Mouse (Mus musculus): Measurements from ENCODE around the gene Traf1. TPM values are rescaled to one million over a fixed set of nuclear protein-coding genes. Genes with fewer than 3 reads are reported as not detected.

The Traf1 gene
- 4.4 and 5.1 TPM in 2 replicates for polyA plus RNA-seq (2015; fragmentation: Nextera tagmentation; extraction: Ambion mirVana)

DNA sequence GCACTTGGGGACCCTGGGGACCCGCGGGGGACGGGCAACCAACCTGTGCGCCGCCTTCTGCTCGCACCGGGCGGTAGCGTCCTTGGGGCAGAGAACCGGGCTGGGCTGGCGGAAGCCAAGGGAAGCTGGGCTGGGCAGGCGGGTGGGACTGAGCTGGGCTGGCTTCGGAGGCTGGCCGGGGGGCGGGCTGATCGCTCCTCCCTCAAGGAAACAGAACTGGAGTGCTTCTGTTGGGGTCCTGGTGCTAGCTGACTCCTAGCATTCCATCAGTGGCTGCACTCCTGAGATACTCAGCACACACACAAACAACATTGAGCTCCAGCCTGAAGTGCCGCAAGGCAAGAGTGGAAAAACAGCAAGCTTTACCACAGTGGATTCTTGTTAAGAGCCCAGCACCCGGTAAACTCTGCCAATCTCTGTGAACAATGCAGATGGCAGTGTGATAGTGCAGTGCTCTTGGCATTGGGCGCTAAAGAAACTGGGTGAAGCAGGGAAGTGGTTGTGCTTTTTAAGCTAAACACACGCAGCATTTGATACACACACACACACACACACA is at the start of gene Traf1:
TSS of gene Traf1 (minus strand) at position 292 of the 556 bp plus-strand sequence.
- peak; percentile 56 for ATAC-seq (ENCODE audit: insufficient number of reproducible peaks, low FRiP score, low TSS enrichment, low read depth)
- Histone ChIP-seq H3K4me3 (peak within 1 kb of the TSS; percentile 34), H3K4me1 (peaks cover 23% of the 10 kb centered on the region), H3K27ac (no peak within 1 kb of the TSS), H3K9me3 (no peaks in the 10 kb centered on the region), H3K36me3 (no peaks in the 10 kb centered on the region), H3K4me2 (peak within 1 kb of the TSS; percentile 63), H3K27me3 (0 out of 2 replicates have a peak, but pooled peaks cover 3% of the 10 kb centered on the region), H3K9ac (peak within 1 kb of the TSS; percentile 28; the same call in 1 of the 2 replicates)
- 12% methylated on average over 20 of the region's 20 CpGs for WGBS

DNA sequence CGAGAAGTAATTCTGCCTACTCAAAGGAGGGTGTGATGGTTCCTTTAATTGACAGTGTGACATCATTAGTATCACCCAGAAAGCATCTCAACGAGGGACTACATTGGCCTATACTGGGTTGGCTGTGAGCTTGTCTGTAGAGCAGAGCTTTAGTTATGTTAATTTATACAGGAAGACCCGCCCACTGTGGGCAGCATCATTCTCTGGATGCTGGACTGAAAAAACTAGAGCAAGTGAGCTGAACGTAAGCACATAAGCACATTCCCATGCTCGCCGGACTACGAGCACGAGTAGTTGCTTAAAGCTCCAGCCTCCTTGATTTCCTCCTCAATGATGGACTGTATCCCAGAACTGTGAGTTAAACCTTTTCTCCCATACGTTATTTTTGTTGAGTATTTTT is 37.4 kb upstream of the Traf1 start:
- H3K9me3 ChIP-seq, result no peaks in the 10 kb centered on the region
- H3K9ac ChIP-seq, result no peak overlapping the region
- no peaks in the 10 kb centered on the region for H3K27me3 ChIP-seq
- WGBS, result 78% methylated on average over 9 of the region's 9 CpGs
- H3K36me3 ChIP-seq, result no peaks in the 10 kb centered on the region
- ATAC-seq (ENCODE audit: insufficient number of reproducible peaks, low FRiP score, low TSS enrichment, low read depth), result no peak
- H3K4me1 ChIP-seq, result peaks cover 2% of the 10 kb centered on the region
- no peak overlapping the region for H3K4me2 ChIP-seq
- no peak overlapping the region for H3K27ac ChIP-seq
- no peak overlapping the region for H3K4me3 ChIP-seq

DNA sequence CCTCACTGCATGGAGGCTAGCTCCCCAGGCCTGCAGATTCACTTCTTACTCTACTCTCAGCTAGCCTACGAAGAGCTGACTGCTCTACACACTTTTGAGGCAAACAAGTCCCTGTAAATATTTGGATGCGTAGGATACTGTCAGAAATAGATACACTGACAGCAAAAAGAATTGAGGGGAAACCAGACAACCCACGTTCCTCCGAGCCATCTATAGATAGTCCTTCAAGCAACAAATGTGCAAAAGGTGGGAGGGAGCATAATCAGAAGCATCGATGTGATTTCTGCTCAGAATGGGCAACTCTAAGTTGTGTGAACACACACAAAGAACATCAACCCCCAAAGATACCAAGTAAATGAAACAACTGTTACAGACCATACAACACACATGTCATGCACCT is 34.9 kb upstream of the Traf1 start:
- no peak overlapping the region for H3K4me3 ChIP-seq
- WGBS, result 89% methylated on average over 5 of the region's 5 CpGs

DNA sequence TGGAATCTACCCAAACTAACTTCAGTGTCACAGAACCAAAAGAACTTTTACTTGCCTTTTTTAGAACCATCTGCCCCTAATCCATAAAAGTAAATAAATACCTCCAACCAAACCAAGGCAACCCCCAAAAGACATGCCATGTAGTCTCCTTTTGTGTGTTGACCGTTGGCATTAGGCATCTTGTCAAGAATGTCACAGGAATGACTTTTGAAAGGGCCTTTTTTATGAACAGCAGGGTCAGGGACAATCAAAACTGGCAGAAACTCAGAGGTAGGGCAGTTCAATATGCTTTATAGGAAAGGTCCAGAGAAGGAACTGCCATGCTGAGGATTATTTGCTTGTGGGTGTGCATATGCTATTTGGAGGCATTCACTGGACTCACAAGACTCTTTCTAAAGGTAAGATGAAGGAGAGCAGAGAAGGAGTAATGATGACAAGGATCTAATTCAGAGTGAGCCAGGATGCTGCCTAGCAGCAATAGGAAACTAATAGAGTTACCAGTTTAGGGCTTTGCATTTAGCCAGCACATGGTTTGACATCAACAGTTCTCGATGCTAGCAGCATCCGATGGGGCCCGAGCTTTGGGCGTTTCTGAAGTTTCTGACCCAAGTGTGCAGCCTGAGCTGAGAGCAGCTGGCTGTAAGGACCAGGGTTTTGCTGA is 32.3 kb upstream of the Traf1 start:
- Histone ChIP-seq H3K36me3 (no peaks in the 10 kb centered on the region), H3K4me1 (peaks cover 16% of the 10 kb centered on the region), H3K27me3 (no peaks in the 10 kb centered on the region), H3K4me2 (no peak overlapping the region), H3K9ac (no peak overlapping the region), H3K27ac (no peak overlapping the region), H3K9me3 (no peaks in the 10 kb centered on the region), H3K4me3 (no peak overlapping the region)
- no peak for ATAC-seq (ENCODE audit: insufficient number of reproducible peaks, low FRiP score, low TSS enrichment, low read depth)
- 72% methylated on average over 5 of the region's 5 CpGs for WGBS

More for the DNA sequence above, 34.9 kb upstream of the Traf1 start:
- Histone ChIP-seq H3K4me2 (no peak overlapping the region), H3K9ac (no peak overlapping the region), H3K27me3 (no peaks in the 10 kb centered on the region), H3K36me3 (no peaks in the 10 kb centered on the region), H3K4me1 (peaks cover 13% of the 10 kb centered on the region), H3K9me3 (no peaks in the 10 kb centered on the region), H3K27ac (no peak overlapping the region)
- no peak for ATAC-seq (ENCODE audit: insufficient number of reproducible peaks, low FRiP score, low TSS enrichment, low read depth)

GRCm38 (mm10) chr2:34992729-34993695 is 31.4 kb upstream of the Traf1 start:
- no peak overlapping the region for H3K27ac ChIP-seq
- H3K4me2 ChIP-seq, result no peak overlapping the region
- H3K4me1 ChIP-seq, result peaks cover 16% of the 10 kb centered on the region
- H3K9ac ChIP-seq, result no peak overlapping the region
- WGBS, result 12% methylated on average over 9 of the region's 9 CpGs
- no peaks in the 10 kb centered on the region for H3K27me3 ChIP-seq
- ATAC-seq (ENCODE audit: insufficient number of reproducible peaks, low FRiP score, low TSS enrichment, low read depth), result no peak
- no peaks in the 10 kb centered on the region for H3K9me3 ChIP-seq
- no peaks in the 10 kb centered on the region for H3K36me3 ChIP-seq
- H3K4me3 ChIP-seq, result no peak overlapping the region

GRCm38 (mm10) chr2:34991966-34992365 is 30.4 kb upstream of the Traf1 start:
- WGBS, result 70% methylated on average over 3 of the region's 3 CpGs
- Histone ChIP-seq H3K4me3 (no peak overlapping the region), H3K4me2 (no peak overlapping the region), H3K27ac (no peak overlapping the region), H3K4me1 (peaks cover 16% of the 10 kb centered on the region), H3K36me3 (no peaks in the 10 kb centered on the region), H3K9me3 (no peaks in the 10 kb centered on the region), H3K9ac (no peak overlapping the region), H3K27me3 (no peaks in the 10 kb centered on the region)
- ATAC-seq (ENCODE audit: insufficient number of reproducible peaks, low FRiP score, low TSS enrichment, low read depth), result no peak

DNA sequence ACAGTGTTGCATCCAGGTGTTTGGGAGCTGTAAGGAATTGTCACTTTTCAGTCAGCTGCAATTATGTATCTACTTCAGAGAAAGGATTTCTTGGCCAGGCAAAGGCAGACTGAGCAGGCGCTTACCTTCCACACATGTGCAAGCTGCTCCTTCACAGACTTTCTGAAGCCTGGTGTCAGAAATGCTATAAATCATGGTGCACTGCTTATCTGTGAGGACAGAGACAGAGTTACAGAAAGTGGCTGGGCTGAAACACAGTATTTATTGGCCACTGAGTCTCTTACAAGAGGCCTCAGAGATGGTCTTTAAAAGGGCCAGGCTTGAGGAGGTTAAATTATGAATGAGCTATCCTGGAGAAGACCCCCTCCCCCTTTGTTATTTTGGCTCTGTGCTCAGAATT is 28.2 kb upstream of the Traf1 start:
- H3K4me2 ChIP-seq, result no peak overlapping the region
- no peak overlapping the region for H3K9ac ChIP-seq
- no peaks in the 10 kb centered on the region for H3K9me3 ChIP-seq
- ATAC-seq (ENCODE audit: insufficient number of reproducible peaks, low FRiP score, low TSS enrichment, low read depth), result no peak
- H3K27me3 ChIP-seq, result no peaks in the 10 kb centered on the region
- H3K36me3 ChIP-seq, result no peaks in the 10 kb centered on the region
- WGBS, result 43% methylated on average over 1 of the region's 1 CpGs
- peaks cover 16% of the 10 kb centered on the region for H3K4me1 ChIP-seq
- H3K4me3 ChIP-seq, result no peak overlapping the region
- no peak overlapping the region for H3K27ac ChIP-seq

- Histone ChIP-seq H3K36me3 (no peaks in the 10 kb centered on the region), H3K4me3 (no peak overlapping the region), H3K9ac (no peak overlapping the region), H3K27ac (no peak overlapping the region), H3K27me3 (no peaks in the 10 kb centered on the region), H3K9me3 (no peaks in the 10 kb centered on the region), H3K4me1 (peaks cover 18% of the 10 kb centered on the region), H3K4me2 (no peak overlapping the region)
- WGBS, result 43% methylated on average over 1 of the region's 1 CpGs
- ATAC-seq (ENCODE audit: insufficient number of reproducible peaks, low FRiP score, low TSS enrichment, low read depth), result no peak
Measured at GRCm38 (mm10) chr2:34987595-34987994, 26.0 kb upstream of the Traf1 start.

- 73% methylated on average over 8 of the region's 8 CpGs for WGBS
Measured at GRCm38 (mm10) chr2:34984885-34985284, 23.3 kb upstream of the Traf1 start.

DNA sequence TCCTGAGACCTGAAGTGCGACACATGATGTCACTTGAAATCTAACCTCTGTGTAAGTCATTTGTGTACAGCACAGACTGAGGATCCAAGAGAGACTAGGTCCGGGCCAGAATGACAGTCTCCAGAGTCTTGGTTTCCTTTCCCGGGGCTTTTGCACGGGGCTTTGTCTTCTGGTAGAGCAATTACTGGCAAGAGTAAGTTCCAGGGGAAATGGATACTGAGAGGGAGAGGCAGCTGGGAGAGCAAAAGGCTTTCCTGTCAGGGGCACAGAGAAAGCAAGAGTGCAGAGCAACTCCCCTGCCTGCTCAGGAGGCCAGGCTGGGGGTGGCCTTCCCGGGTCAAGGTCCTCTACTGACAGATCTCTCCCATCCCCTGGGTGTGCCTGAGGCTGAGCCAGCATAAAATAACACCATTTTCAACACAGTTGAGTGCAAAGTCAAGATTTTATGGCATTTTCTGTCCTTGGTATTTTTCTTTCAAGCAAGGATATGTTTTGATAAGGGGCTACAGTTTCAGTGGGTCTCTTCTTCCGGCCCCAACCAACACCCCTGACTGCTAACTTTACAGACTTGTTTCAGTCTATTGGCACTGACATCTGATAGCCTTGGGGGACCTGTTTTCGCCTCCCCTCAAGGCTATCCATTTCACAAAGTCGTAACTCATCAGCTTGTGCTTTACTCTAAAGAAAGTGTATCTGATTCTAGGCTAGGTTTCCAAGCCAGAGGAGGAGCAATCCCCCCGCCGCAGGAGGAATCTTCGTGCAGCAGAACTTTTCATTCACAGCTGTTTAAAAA is 21.5 kb upstream of the Traf1 start:
- no peak overlapping the region for H3K4me3 ChIP-seq
- no peak overlapping the region for H3K4me2 ChIP-seq
- H3K9ac ChIP-seq, result no peak overlapping the region
- no peaks in the 10 kb centered on the region for H3K27me3 ChIP-seq
- H3K36me3 ChIP-seq, result no peaks in the 10 kb centered on the region
- H3K27ac ChIP-seq, result peak overlapping the region; percentile 76
- WGBS, result 30% methylated on average over 11 of the region's 11 CpGs
- H3K9me3 ChIP-seq, result no peaks in the 10 kb centered on the region
- H3K4me1 ChIP-seq, result peaks cover 31% of the 10 kb centered on the region
- ATAC-seq (ENCODE audit: insufficient number of reproducible peaks, low FRiP score, low TSS enrichment, low read depth), result peak; percentile 56; the same call in 1 of the 2 replicates

More at GRCm38 (mm10) chr2:34984885-34985284, 23.3 kb upstream of the Traf1 start:
- H3K36me3 ChIP-seq, result no peaks in the 10 kb centered on the region
- no peak overlapping the region for H3K4me2 ChIP-seq
- H3K27ac ChIP-seq, result no peak overlapping the region
- H3K4me3 ChIP-seq, result no peak overlapping the region
- peaks cover 34% of the 10 kb centered on the region for H3K4me1 ChIP-seq
- no peak overlapping the region for H3K9ac ChIP-seq
- H3K27me3 ChIP-seq, result no peaks in the 10 kb centered on the region
- no peak for ATAC-seq (ENCODE audit: insufficient number of reproducible peaks, low FRiP score, low TSS enrichment, low read depth)
- H3K9me3 ChIP-seq, result no peaks in the 10 kb centered on the region

- Histone ChIP-seq H3K4me1 (peaks cover 31% of the 10 kb centered on the region), H3K36me3 (no peaks in the 10 kb centered on the region), H3K9ac (no peak overlapping the region), H3K9me3 (no peaks in the 10 kb centered on the region), H3K4me3 (no peak overlapping the region), H3K27me3 (no peaks in the 10 kb centered on the region), H3K27ac (peak overlapping the region; percentile 76), H3K4me2 (no peak overlapping the region)
- ATAC-seq (ENCODE audit: insufficient number of reproducible peaks, low FRiP score, low TSS enrichment, low read depth), result 0 out of 2 replicates have a peak, but pooled peaks have one; percentile 49
- WGBS, result 36% methylated on average over 14 of the region's 14 CpGs
Measured at GRCm38 (mm10) chr2:34982096-34982724, 20.6 kb upstream of the Traf1 start.

All from limb, embryonic 15.5 days (tissue).